Mouse (Mus musculus): ENCODE data around the gene Dnah7a.
"Not testable (repeated sequence)": the region's sequence is repeated elsewhere in the genome, so short reads cannot be mapped to it uniquely, and the experiment has no call there.

The Dnah7a gene

DNA sequence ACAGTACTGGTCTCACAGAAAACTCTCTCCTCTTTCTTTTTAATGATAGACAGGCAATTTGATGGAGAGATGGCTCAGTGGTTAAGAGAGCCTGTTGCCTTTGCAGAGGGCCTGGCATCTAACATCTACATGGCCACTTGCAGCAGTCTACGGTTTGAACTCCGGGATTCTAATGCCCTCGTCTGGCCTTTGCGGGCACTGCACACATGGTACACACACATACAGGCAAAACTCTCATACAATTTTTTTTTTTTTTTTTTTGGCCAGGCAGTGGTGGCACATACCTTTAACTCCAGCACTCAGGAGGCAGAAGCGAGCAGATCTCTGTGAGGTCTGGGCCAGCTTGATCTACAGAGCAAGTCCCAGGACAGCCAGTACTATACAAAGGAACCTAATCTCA is 2.4 kb downstream of the Dnah7a start:
- DNase-seq (ENCODE audit: low spot score in 2 of 2): no peak

DNA sequence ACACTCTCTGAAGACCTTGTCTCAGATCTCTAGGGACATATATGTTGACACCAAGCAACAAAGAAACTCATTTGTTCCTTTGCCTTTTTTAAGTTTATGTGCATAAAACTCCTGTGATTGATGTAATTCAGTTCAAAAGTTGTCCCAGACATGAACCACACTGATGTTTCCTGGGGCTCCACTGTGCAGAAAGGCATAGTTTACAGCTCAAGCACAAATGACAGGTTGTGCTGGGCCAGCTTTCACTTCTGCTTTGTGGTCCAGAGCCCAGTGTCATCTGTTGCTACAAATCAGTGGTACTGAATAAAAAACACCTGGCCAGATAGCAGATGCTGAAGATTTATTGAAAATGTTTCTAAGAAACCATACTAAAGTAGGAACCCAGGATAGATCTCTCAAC is 42.3 kb downstream of the Dnah7a start:
- not testable (repeated sequence) for DNase-seq (ENCODE audit: low spot score in 2 of 2)

- no peak for DNase-seq (ENCODE audit: low spot score in 2 of 2)
Measured at GRCm38 (mm10) chr1:53639865-53640794, 66.5 kb downstream of the Dnah7a start.

DNA sequence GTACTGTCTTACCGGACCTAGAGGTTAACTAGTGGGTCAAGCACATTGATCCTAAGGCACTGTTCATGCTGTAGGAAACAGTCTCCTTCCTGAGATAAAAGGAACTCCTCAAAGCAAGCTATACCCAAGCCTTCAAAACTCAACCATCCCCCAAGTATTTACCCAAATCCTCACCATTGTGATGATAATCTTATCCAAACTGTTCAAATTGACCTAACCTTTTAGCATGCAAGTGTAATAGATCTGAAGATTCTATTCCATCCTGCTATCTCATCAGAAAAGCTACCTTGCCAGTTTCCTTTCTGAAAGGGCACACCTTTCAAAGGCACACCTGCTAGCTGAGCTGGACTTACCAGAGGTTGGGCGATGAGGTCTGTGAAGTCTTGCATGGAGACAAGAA is 70.9 kb downstream of the Dnah7a start:
- not testable (repeated sequence) for DNase-seq (ENCODE audit: low spot score in 2 of 2)

DNA sequence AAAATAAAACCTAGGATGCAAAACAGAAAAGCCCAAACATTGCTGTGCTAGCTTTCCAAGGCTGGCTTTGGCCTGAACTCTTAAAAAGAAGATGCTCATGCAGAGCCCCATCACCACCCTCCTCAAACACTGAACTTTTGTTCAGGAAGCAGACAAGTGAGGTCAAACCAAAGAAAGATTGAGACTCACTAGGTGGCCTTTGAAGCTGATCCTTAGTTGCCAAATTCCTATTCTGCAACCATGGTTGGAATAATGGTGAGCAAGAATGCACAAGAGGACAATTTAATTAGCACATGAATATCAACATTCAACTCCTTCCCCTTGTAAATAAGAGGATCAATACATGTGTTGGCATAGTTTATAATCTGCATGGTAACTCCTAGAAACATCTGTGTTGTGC is 74.5 kb downstream of the Dnah7a start:
- not testable (repeated sequence) for DNase-seq (ENCODE audit: low spot score in 2 of 2)

DNA sequence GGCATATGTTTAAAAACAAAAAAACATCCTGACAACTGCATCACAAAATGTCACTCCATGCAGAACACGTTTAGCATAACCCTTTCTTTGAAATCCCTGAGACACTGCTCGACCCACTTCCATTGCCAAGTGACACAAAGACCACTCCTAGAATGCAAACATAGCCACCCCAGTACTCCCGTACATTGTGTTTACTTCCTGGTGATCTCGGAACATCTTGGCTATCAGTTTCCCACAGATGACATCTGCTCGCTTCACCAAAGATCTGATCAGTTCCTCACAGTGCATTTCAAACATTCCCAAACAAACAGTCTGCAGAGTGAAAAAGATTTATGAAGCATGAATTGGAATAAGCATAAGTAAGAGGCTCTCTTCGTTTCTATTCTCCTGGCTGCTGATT is 76.6 kb downstream of the Dnah7a start:
- DNase-seq (ENCODE audit: low spot score in 2 of 2): no peak

DNA sequence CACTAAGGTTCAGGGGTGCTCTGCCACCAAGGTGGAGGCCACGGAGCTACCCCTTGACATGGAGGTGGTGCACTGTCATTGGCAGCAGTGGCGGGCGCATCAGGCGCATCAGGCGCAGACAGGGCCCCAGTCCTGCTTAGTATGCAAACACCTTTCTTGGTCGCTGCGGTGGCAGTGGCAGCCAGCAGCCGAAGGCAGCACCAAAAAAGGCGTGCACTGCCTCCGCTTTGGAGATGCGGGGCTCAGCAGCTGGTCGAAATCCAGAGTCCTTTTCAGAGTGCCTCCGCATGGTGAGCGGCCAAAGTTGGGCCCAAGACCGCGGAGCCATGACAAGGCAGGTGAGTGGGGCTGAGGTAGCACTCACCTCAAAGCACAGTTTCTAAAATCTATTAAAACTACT is 93.1 kb downstream of the Dnah7a start:
- DNase-seq (ENCODE audit: low spot score in 2 of 2): no peak

DNA sequence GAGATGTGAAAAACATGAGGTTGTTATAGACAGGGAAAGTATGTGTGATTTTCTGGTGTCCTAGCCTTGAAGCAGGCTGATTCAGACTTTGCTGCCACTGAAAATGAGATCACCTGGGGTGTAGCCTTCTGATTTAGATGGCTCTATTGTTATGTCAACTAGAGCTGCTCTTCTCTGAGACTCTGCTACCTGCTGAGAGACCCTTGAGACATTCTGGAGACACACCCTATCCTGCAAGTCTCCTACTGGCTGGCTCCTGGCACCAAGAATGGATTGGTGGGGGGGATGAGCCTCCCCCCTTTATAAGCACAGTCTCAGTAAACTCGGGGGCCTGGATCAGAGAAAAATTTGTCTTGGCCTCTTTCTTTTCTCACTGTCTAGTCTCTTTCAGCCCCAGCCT is 125.3 kb downstream of the Dnah7a start:
- not testable (repeated sequence) for DNase-seq (ENCODE audit: low spot score in 2 of 2)

GRCm38 (mm10) chr1:53557918-53558317 is 148.7 kb downstream of the Dnah7a start:
- DNase-seq (ENCODE audit: low spot score in 2 of 2): not testable (repeated sequence)

DNA sequence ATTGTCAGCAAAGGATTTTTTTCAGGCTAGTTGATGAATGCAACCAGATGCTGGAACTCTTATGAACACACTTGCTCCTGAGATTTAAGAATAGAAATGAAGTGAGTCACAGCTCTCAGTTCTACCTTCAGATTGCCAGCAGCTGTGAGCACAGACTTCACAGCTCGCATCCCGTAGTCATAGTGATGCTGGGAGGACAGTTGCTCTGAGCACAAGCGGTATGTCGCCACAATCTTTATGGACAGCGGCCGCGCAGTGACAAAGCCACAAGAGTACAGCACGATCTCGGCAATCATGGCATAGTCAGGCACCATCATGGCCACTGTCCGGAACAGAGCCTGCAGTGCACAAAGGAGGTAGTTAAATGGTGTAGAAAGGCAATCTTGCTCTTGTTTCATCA is 159.6 kb downstream of the Dnah7a start:
- not testable (repeated sequence) for DNase-seq (ENCODE audit: low spot score in 2 of 2)

GRCm38 (mm10) chr1:53538356-53538755 is 168.2 kb downstream of the Dnah7a start:
- not testable (repeated sequence) for DNase-seq (ENCODE audit: low spot score in 2 of 2)

DNA sequence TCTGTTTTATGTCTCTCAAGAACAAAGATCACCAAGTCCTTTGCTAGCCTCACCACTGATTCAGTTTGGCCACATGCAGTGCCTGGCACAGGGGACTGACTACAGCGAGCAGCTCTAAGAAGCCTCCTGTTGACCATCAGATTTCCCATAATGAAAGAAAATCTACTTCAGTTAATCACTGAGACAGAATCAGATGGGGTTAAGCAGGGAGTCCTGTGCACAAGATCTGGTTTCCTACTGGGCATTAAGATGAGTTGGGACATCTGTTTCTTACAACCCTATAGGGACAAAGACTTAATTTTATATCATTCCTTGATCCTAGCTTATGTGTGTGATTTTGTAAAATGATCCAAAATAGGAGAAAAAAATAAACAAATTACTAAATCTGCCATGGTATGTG is 171.8 kb downstream of the Dnah7a start:
- not testable (repeated sequence) for DNase-seq (ENCODE audit: low spot score in 2 of 2)

GRCm38 (mm10) chr1:53526021-53526420 is 180.6 kb downstream of the Dnah7a start:
- not testable (repeated sequence) for DNase-seq (ENCODE audit: low spot score in 2 of 2)

DNA sequence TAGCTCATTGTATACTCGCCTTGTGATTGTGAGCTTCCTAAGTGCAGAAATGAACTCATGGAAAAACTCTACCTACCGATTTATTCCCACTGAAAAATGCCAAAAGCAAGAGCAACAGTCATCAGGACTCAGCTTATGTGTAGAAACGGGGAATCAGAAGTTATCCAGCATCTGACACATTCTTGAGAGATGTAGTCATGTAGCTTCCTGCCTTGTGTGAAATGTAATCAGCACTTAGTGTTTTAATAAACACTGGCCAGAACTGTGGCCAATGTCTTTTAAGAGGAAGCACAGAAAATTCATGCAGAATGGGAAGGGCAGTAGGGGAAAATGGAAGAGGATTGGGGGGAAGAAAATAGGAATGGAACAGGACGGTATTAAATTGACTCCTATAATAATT is 232.9 kb downstream of the Dnah7a start:
- no peak for DNase-seq (ENCODE audit: low spot score in 2 of 2)

DNA sequence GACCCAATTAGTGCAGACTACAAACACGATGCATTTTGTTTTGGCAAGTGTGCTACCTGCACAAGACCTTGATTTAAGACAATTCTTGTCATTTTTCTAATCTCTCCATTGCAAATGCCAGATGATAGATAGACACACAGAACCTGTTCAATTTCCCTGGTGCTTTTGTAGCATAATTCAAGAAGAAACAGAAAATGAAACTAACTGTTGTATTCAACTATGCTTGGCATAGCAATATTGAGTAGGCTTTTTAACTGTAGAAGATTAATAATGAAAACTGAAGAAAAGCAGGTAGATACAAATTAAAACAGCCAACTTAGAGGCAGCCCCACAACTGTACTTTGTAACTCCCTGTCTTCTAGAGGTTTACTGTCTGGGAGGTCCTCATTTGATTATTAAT is 234.5 kb downstream of the Dnah7a start:
- not testable (repeated sequence) for DNase-seq (ENCODE audit: low spot score in 2 of 2)

DNA sequence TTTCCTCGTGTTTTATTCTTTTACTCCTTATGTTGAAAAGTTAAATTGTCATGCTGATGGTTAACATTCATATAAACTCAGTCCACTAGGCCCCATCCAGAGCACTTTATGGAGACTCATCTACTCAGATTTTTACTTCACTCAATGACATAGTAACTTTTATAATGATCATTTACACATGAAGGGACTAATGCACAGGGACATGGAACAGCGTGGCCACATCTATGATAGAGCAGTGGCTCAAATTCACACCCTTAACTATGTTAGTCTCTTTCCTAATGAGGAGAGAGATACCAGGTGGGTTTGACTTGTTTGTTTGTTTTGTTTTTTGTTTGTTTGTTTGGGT is 239.3 kb downstream of the Dnah7a start:
- DNase-seq (ENCODE audit: low spot score in 2 of 2): no peak

DNA sequence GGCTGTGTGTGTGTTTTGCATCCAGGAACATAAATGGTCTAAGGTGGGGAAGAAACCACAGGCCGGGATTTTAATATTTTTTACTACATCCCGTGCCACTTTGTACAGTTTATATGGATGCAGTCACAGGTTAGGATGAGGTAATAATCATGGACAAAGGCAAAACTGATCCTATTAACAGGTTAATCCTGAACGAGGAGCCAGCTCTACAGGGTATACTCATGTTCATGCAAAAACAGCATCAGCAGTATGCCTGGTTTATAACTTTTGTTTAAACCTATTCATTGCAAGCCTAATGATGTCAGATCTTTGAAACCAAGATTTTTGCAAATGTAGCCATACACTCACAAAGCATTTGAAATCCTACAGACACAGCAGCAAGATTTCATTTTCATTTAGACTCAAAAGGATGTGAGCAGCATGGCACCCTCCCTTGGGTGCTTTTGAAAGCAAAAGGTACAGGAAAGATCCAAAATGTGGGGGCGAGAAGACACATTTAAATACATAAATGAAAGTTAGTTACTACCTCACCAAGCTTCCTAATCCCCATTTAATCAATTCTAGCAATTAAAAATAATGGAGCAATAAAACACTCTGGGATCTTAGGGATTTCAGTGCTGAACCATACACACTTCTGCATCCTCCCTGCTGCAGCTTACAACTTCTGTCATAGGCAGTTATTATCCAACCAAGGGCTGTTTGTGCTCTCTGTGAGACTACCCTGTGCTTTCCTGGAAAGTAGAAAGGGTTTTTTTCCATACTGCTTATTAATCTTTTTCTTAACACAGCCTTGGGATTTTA is 239.9 kb downstream of the Dnah7a start:
- DNase-seq (ENCODE audit: low spot score in 2 of 2): not testable (repeated sequence)

GRCm38 (mm10) chr1:53439173-53439572 is 267.4 kb downstream of the Dnah7a start:
- DNase-seq (ENCODE audit: low spot score in 2 of 2): not testable (repeated sequence)

DNA sequence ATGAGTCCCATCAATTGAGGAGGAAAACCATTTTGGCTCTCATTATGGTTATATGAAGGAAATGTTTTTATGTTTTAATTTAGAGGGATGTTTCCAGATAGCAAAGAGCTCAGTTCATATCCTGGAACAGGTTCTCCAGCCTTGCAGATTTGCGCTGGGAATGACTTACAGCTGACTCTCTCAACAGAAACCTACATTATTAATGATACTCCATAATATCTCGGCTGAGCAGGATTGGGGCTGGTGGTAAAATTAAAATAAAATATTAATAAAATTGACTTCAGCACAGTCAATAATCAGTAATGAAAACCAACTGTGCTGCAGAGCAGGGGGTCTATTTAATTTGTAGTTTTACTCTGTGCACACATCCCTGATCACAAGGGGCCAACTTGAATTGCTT is 274.2 kb downstream of the Dnah7a start:
- not testable (repeated sequence) for DNase-seq (ENCODE audit: low spot score in 2 of 2)

DNA sequence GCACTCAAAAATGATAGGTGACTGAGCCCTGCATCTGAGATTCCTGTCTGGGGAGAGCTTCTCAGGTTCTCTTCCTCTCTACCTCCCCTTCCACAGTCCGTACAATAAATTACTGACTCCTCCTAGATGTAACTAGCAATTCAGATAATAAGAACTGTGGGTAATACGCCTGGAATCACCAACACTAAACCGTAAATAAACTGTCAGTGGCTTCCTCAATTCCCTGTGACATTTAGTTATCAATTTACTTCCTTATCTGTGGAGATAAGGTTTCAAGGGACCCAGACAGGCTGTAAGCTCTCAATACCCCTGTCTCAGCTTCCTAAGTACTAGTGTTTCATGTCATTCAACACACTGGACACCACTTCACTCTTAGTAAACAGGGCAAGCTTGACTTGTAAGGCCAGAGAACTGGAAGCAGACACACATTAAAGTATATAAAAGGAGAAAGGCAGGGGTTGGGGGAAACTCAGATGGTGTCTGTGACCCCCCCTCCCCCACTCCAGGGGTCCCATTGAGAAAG is 300.7 kb downstream of the Dnah7a start:
- no peak for DNase-seq (ENCODE audit: low spot score in 2 of 2)

GRCm38 (mm10) chr1:53393936-53394760 is 312.4 kb downstream of the Dnah7a start:
- not testable (repeated sequence) for DNase-seq (ENCODE audit: low spot score in 2 of 2)

DNA sequence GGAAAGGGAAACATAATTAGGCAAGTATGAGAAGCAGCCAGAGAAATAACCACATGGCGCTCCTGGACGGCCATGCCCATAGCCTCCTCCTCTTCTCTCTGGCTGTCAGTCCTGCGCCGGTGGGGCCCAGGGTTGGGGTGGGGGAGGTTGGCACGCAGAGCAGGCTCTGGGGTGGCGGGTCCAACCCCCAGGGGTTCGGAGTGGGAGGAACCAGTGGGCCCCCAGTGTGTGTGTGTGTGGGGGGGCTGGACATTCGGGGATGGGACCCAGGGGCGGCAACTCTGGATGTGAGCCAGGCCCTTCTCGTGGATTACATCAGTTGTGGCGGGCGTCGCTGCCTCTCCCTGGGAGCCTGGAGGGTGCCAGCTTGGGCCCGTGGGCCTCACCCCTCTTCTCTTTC is 317.8 kb downstream of the Dnah7a start:
- DNase-seq (ENCODE audit: low spot score in 2 of 2): no peak
